Mouse (Mus musculus) liver, postnatal 0 days (tissue): ENCODE measurements at regions not wholly inside any gene's neighbourhood (a gene's known extent, or its start where the extent isn't known, plus 50 kb on each side); places are given as distances from the start of the nearest gene placed in this dataset.

Experiments used
- CTCF ChIP-seq: sonication (generic); IDR thresholded peaks from 2 replicates; pipeline ENCODE4 v1.5.1; 2016; ENCODE audit warnings: antibody characterized with exemption, low read depth
- EP300 ChIP-seq: IDR thresholded peaks from 2 replicates; pipeline ENCODE4 v1.6.1; 2016; ENCODE audit warnings: antibody characterized with exemption, low read depth, mild to moderate bottlenecking

DNA sequence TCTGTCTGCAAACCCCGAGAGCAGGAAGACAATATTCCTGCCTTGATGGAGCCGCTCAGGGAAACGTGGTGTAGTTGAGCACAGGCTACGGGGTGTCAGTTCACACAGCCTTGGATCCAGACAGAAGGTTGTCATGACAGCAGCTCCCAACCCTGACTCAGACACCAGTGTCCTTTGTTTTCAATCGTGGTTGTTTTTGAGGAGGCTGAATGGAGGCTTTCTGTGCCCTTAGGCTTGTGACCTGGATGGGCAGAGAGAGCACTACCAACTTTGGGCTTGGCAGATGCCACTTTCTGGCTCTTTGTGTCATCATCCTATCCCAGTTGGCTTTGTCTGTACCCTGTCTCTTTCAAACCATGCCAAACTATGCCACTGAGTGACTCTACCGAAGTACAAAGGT is 57.8 kb upstream of the Zfp706 start:
- no peak for TF ChIP-seq EP300
- no peak for TF ChIP-seq CTCF
